8 mouse cellular contexts compared by ENCODE assay signal in the genomic region with DNA sequence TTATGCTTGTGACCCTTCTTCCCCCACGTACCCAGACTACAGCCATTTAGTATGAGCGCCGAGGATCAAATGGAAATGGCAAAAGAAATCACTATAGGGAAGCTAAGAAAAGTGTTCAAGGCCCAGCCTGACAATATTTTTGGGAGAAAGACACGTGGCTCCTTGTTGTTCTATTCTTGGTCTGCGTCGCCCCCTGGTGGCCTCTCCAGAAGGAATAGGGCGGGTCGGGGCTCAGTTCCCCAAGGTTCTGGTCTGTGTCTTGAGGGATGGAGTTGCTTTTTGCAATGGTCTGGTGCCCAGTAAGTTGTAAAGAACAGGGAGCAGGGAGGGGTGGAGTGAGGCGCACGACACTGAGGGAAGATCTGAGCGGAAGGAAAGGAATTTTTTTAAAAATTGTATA.
A peak's percentile ranks its signal among the peaks of the same experiment; 100 is the strongest.
DNase-seq lines count a peak whose midpoint lies in the region; ATAC-seq and TF ChIP-seq lines count a peak whose summit lies in the region.

No protein-coding gene starts in this region.

- ATAC-seq in CD4-positive, CD25-positive, alpha-beta regulatory T cell, adult 4 months = peak; percentile 46
- ATAC-seq in forebrain, embryonic 13.5 days = peak; percentile 56
- peak; percentile 29; the same call in 1 of the 2 replicates for ATAC-seq in lung, postnatal 0 days

- H3K27ac ChIP-seq in forebrain, embryonic 13.5 days = no peak overlapping the region
- H3K27ac ChIP-seq in lung, postnatal 0 days (ENCODE audit: low read length) = no peak overlapping the region

- 2% methylated on average over 11 of the region's 11 CpGs for WGBS in forebrain, embryonic 13.5 days
- WGBS in lung, postnatal 0 days = 3% methylated on average over 11 of the region's 11 CpGs

- peak; percentile 91 for DNase-seq in brain, embryonic 14.5 days (ENCODE audit: low read depth)
- peak; percentile 90 to 92 for DNase-seq in heart, postnatal 10 days
- DNase-seq in kidney, postnatal 4 days = peak; percentile 94 to 95
- DNase-seq in lung, postnatal 0 days (ENCODE audit: low spot score) = peak; percentile 88
- DNase-seq in retina, postnatal 1 day = peak; percentile 82
- DNase-seq in urinary bladder, adult 18-20 months (ENCODE audit: low spot score in 2 of 2) = peak; percentile 76 to 79

- H3K9me3 ChIP-seq in forebrain, embryonic 13.5 days (replicated peaks) = no peaks in the 10 kb centered on the region
- no peaks in the 10 kb centered on the region for H3K9me3 ChIP-seq in lung, postnatal 0 days (ENCODE audit: low read length)

- H3K9ac ChIP-seq in forebrain, embryonic 13.5 days = no peak overlapping the region
- H3K9ac ChIP-seq in lung, postnatal 0 days (replicated peaks; ENCODE audit: low read depth) = no peak overlapping the region

- no peak for TF ChIP-seq EP300 in lung, postnatal 0 days (IDR thresholded peaks at IDR 0.05)

- TF ChIP-seq CTCF in brain, embryonic 14.5 days (IDR thresholded peaks at IDR 0.05; ENCODE audit: borderline replicate concordance, extremely low read depth, insufficient read depth, insufficient read length) = peak; percentile 93
- TF ChIP-seq CTCF in lung, postnatal 0 days (IDR thresholded peaks at IDR 0.05) = peak; percentile 93

- no peaks in the 10 kb centered on the region for H3K36me3 ChIP-seq in forebrain, embryonic 13.5 days (ENCODE audit: poor library complexity, severe bottlenecking)
- H3K36me3 ChIP-seq in lung, postnatal 0 days (ENCODE audit: insufficient read depth, low read length) = no peaks in the 10 kb centered on the region

- no peak overlapping the region for H3K4me3 ChIP-seq in forebrain, embryonic 13.5 days
- no peak overlapping the region for H3K4me3 ChIP-seq in lung, postnatal 0 days (ENCODE audit: low read depth, low read length)

- H3K4me1 ChIP-seq in forebrain, embryonic 13.5 days = peaks cover 40% of the 10 kb centered on the region
- peaks cover 3% of the 10 kb centered on the region; the same call in 1 of the 2 replicates for H3K4me1 ChIP-seq in lung, postnatal 0 days (ENCODE audit: insufficient read depth, low read depth, low read length)

- intact Hi-C loops in heart, postnatal 10 days (cut with DNase I) = loop anchor here (1.0 to 10.0 kb wide), 6 partner anchors 37 to 487 kb away; no protein-coding TSS in a partner anchor

- H3K4me2 ChIP-seq in forebrain, embryonic 13.5 days = peak overlapping the region; percentile 66; the same call in 1 of the 2 replicates
- no peak overlapping the region for H3K4me2 ChIP-seq in lung, postnatal 0 days (replicated peaks; ENCODE audit: low read depth, low read length)

- peaks cover 30% of the 10 kb centered on the region for H3K27me3 ChIP-seq in forebrain, embryonic 13.5 days
- peaks cover 6% of the 10 kb centered on the region; the same call in 1 of the 2 replicates for H3K27me3 ChIP-seq in lung, postnatal 0 days (replicated peaks; ENCODE audit: insufficient read depth, low read length)

- no peak for TF ChIP-seq POLR2A in brain, embryonic 14.5 days (IDR thresholded peaks at IDR 0.05; ENCODE audit: borderline replicate concordance, extremely low read depth, insufficient read depth, insufficient read length, poor library complexity, severe bottlenecking)
